Mouse (Mus musculus) WW6 (cell line): ENCODE measurements around the gene Vmn1r151.
"Not testable (repeated sequence)": the region's sequence is repeated elsewhere in the genome, so short reads cannot be mapped to it uniquely, and the experiment has no call there.

Source experiments
- DNase-seq: peaks from one replicate; pipeline ENCODE4 v3.0.0-alpha.2; 2013; ENCODE audit warnings: low read depth, low spot score

Gene Vmn1r151

DNA sequence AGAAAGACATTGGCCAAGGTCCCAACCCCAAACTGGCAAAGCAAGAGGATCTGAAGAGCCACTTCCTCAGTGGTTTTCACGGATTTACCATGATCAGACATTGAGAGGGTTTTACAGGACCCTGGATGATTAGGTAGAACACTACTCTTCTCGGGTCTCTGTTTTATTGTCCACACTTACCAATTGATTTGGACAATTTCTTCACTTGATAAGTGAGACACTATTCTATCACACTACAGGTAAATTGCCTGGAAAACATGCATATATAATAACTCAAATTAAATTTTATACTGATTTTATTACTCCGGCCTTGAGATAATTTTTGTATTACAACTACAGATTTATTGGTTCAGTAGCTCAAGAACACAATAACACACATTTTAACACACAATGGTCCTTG lies at the start of gene Vmn1r151:
Gene Vmn1r151 (minus strand): TSS at position 101 of the 400 bp plus-strand sequence.
- DNase-seq = not testable (repeated sequence)

DNA sequence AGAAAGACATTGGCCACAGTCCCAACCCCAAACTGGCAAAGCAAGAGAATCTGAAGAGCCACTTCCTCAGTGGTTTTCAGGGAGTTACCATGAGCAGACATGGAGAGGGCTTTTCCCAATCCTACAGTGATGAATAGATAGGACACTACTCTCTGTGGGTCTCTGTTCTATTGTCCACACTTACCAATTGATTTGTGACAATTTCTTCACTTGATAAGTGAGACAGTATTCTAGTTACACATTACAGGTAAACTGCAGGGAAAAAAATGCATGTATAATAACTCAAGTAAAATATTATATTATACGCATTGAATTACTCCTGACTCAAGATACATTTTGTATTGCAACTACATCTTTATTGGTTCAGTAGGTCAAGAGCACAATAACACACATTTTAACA lies 35.3 kb upstream of the Vmn1r151 start, which contains the start of gene Gm8677:
Gene Gm8677 (minus strand): TSS at position 101 of the 400 bp plus-strand sequence.
- not testable (repeated sequence) for DNase-seq

DNA sequence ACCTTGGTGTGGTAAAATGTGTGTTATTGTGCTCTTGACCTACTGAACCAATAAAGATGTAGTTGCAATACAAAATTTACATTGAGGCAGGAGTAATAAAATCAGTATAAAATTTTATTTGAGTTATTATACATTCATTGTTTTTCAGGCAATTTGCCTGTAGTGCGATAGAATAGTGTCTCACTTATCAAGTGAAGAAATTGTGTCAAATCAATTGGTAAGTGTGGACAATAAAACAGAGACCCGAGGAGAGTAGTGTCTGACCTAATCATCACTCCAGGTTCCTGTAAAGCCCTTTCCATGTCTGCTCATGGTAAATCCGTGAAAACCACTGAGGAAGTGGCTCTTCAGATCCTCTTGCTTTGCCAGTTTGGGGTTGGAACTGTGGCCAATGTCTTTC lies 23.2 kb upstream of the Vmn1r151 start, which contains the start of gene Vmn1r152:
Gene Vmn1r152 (plus strand): TSS at position 301 of the 400 bp plus-strand sequence.
- not testable (repeated sequence) for DNase-seq

DNA sequence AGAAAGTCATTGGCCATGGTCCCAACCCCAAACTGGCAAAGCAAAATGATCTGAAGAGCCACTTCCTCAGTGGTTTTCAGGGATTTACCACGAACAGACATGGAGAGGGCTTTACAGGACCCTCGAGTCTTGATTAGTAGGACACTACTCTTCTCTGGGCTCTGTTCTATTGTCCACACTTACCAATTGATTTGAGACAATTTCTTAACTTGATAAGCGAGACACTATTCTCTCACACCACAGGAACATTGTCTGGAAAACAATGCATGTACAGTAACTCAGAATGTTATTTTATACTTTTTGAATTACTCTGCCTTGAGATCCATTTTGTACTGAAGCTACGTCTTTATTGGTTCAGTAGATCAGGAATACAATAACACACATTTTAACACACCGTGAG lies 35.5 kb downstream of the Vmn1r151 start, which contains the start of gene Gm10665:
Gene Gm10665 (minus strand): TSS at position 101 of the 400 bp plus-strand sequence.
- not testable (repeated sequence) for DNase-seq
